Comparison of ENCODE assay signal across 17 mouse cellular contexts in the genomic region with DNA sequence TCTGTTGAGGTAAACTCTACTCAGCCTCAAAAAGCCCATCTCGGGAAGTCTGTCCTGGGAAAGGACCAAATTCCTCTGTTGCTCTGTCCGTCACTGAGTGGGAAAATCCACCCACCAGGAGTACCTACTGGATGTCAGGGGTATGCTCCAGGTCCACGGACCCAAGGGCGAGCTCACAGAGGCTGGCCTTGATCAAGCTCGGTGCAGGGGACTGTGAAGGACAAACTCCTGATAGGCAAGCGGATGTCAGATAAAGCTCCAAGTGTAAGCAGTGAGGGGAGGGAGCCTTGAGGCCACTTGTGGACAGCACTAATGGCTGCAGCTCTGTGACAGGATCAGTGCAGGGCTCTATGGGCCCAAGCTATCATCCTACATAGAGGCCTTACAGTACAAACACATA. TPM values are rescaled to one million over a fixed set of nuclear protein-coding genes. Genes with fewer than 3 reads are reported as not detected.
DNase-seq lines count a peak whose midpoint lies in the region; ATAC-seq lines count a peak whose summit lies in the region.
"Had no signal": no experiment of that assay in that cellular context is flagged by ENCODE, and none has a peak within 500 bp of the region (broad histone marks: within the 10 kb centered on the region; RNA-seq: fewer than 3 reads in every experiment).

No protein-coding gene starts in this region.

- H3K9ac ChIP-seq in embryonic facial prominence, embryonic 12.5 days: no peak overlapping the region
- no peak overlapping the region for H3K9ac ChIP-seq in hindbrain, embryonic 16.5 days (ENCODE audit: low read depth, low read length)
- 0 out of 2 replicates have a peak overlapping the region, but pooled peaks have one; percentile 19 for H3K9ac ChIP-seq in limb, embryonic 13.5 days
- H3K9ac ChIP-seq: stomach, embryonic 15.5 days had no signal

- no peak for ATAC-seq in embryonic facial prominence, embryonic 12.5 days (ENCODE audit: insufficient number of reproducible peaks, insufficient read depth, low FRiP score, low TSS enrichment)
- ATAC-seq in hindbrain, embryonic 16.5 days: no peak
- ATAC-seq in limb, embryonic 13.5 days (ENCODE audit: low FRiP score, low read depth): no peak
- ATAC-seq: intestine, embryonic 16.5 days had no signal

- H3K4me2 ChIP-seq in embryonic facial prominence, embryonic 12.5 days (replicated peaks): no peak overlapping the region
- no peak overlapping the region for H3K4me2 ChIP-seq in hindbrain, embryonic 16.5 days (ENCODE audit: low read length)
- H3K4me2 ChIP-seq in limb, embryonic 13.5 days (replicated peaks): no peak overlapping the region; the same call in 1 of the 2 replicates
- H3K4me2 ChIP-seq: stomach, embryonic 15.5 days had no signal

- DNase-seq in embryonic facial prominence, embryonic 10.5 days (ENCODE audit: low spot score): no peak
- DNase-seq in hindbrain, embryonic 10.5 days (ENCODE audit: low spot score): no peak
- DNase-seq in adrenal gland, postnatal 36 days: peak; percentile 55 to 72
- DNase-seq in MN1 (ENCODE audit: low spot score): no peak
- DNase-seq in spleen, postnatal 10 days (ENCODE audit: low spot score in 2 of 2): no peak
- DNase-seq: gastrocnemius, postnatal 25 days; kidney, postnatal 25 days; thymus, postnatal 25 days had no signal

- no peaks in the 10 kb centered on the region for H3K36me3 ChIP-seq in embryonic facial prominence, embryonic 12.5 days
- no peaks in the 10 kb centered on the region for H3K36me3 ChIP-seq in embryonic facial prominence, embryonic 10.5 days (replicated peaks)
- H3K36me3 ChIP-seq in hindbrain, embryonic 10.5 days: no peaks in the 10 kb centered on the region
- H3K36me3 ChIP-seq in hindbrain, embryonic 16.5 days (ENCODE audit: control insufficient read depth, insufficient read depth, low read length): no peaks in the 10 kb centered on the region
- H3K36me3 ChIP-seq in limb, embryonic 13.5 days: no peaks in the 10 kb centered on the region
- H3K36me3 ChIP-seq: G1E; stomach, embryonic 15.5 days had no signal

- WGBS in embryonic facial prominence, embryonic 12.5 days: 71% methylated on average over 6 of the region's 6 CpGs
- WGBS in embryonic facial prominence, embryonic 10.5 days: 69% methylated on average over 6 of the region's 6 CpGs
- 82% methylated on average over 6 of the region's 6 CpGs for WGBS in hindbrain, embryonic 10.5 days
- 77% methylated on average over 6 of the region's 6 CpGs for WGBS in hindbrain, embryonic 16.5 days
- 76% methylated on average over 6 of the region's 6 CpGs for WGBS in limb, embryonic 13.5 days

- no peaks in the 10 kb centered on the region for H3K9me3 ChIP-seq in embryonic facial prominence, embryonic 12.5 days
- no peaks in the 10 kb centered on the region for H3K9me3 ChIP-seq in embryonic facial prominence, embryonic 10.5 days
- H3K9me3 ChIP-seq in hindbrain, embryonic 10.5 days: no peaks in the 10 kb centered on the region
- no peaks in the 10 kb centered on the region for H3K9me3 ChIP-seq in hindbrain, embryonic 16.5 days (ENCODE audit: control insufficient read depth, low read length)
- no peaks in the 10 kb centered on the region for H3K9me3 ChIP-seq in limb, embryonic 13.5 days
- H3K9me3 ChIP-seq: G1E; stomach, embryonic 15.5 days had no signal

- peak overlapping the region; percentile 43; the same call in 1 of the 2 replicates for H3K27ac ChIP-seq in embryonic facial prominence, embryonic 12.5 days
- H3K27ac ChIP-seq in embryonic facial prominence, embryonic 10.5 days (replicated peaks): no peak overlapping the region
- H3K27ac ChIP-seq in hindbrain, embryonic 10.5 days: 0 out of 2 replicates have a peak overlapping the region, but pooled peaks have one; percentile 6
- no peak overlapping the region for H3K27ac ChIP-seq in hindbrain, embryonic 16.5 days (ENCODE audit: low read depth, low read length)
- peak overlapping the region; percentile 61 for H3K27ac ChIP-seq in limb, embryonic 13.5 days
- H3K27ac ChIP-seq: macrophage; stomach, embryonic 15.5 days had no signal

- no peak overlapping the region for H3K4me3 ChIP-seq in embryonic facial prominence, embryonic 12.5 days
- H3K4me3 ChIP-seq in embryonic facial prominence, embryonic 10.5 days: no peak overlapping the region
- no peak overlapping the region for H3K4me3 ChIP-seq in hindbrain, embryonic 10.5 days
- H3K4me3 ChIP-seq in hindbrain, embryonic 16.5 days (ENCODE audit: low read length): no peak overlapping the region
- H3K4me3 ChIP-seq in limb, embryonic 13.5 days: no peak overlapping the region
- H3K4me3 ChIP-seq: stomach, embryonic 15.5 days had no signal

- no peaks in the 10 kb centered on the region for H3K27me3 ChIP-seq in embryonic facial prominence, embryonic 12.5 days
- H3K27me3 ChIP-seq in embryonic facial prominence, embryonic 10.5 days (replicated peaks; ENCODE audit: low read depth, poor library complexity, severe bottlenecking): peaks cover 15% of the 10 kb centered on the region; the same call in 1 of the 2 replicates
- peaks cover 4% of the 10 kb centered on the region for H3K27me3 ChIP-seq in hindbrain, embryonic 10.5 days (ENCODE audit: insufficient read depth, poor library complexity, severe bottlenecking)
- no peaks in the 10 kb centered on the region for H3K27me3 ChIP-seq in hindbrain, embryonic 16.5 days (replicated peaks; ENCODE audit: control insufficient read depth, insufficient read depth, low read length)
- H3K27me3 ChIP-seq in limb, embryonic 13.5 days: no peaks in the 10 kb centered on the region
- H3K27me3 ChIP-seq: stomach, embryonic 15.5 days had no signal

- peaks cover 66% of the 10 kb centered on the region for H3K4me1 ChIP-seq in embryonic facial prominence, embryonic 12.5 days
- peaks cover 70% of the 10 kb centered on the region for H3K4me1 ChIP-seq in embryonic facial prominence, embryonic 10.5 days
- H3K4me1 ChIP-seq in hindbrain, embryonic 10.5 days (replicated peaks): peaks cover 79% of the 10 kb centered on the region
- peaks cover 52% of the 10 kb centered on the region for H3K4me1 ChIP-seq in hindbrain, embryonic 16.5 days (ENCODE audit: control insufficient read depth, insufficient read depth, low read depth, low read length)
- peaks cover 89% of the 10 kb centered on the region for H3K4me1 ChIP-seq in limb, embryonic 13.5 days

RNA-seq across cellular contexts. Expression of a gene that starts 23.4 kb away (rescaled TPM):
- 8.7 and 11.9 TPM in 2 replicates for polyA plus RNA-seq in embryonic facial prominence, embryonic 12.5 days (2016; fragmentation: Nextera tagmentation; extraction: Ambion mirVana)
- 2.9 and 3.3 TPM in 2 replicates for polyA plus RNA-seq in embryonic facial prominence, embryonic 10.5 days (2016; fragmentation: Nextera tagmentation; extraction: Ambion mirVana)
- polyA plus RNA-seq in hindbrain, embryonic 10.5 days (2016; fragmentation: Nextera tagmentation; extraction: Ambion mirVana): 3.9 and 6.8 TPM in 2 replicates
- 5.9 and 6.2 TPM in 2 replicates for polyA plus RNA-seq in hindbrain, embryonic 16.5 days (2015; fragmentation: Nextera tagmentation; extraction: Ambion mirVana)
- total RNA-seq in adrenal gland, postnatal 36 days (2021): 10 to 100 TPM; 58.7 to 97.3 TPM
- polyA plus RNA-seq in limb, embryonic 13.5 days (2015; fragmentation: Nextera tagmentation; extraction: Ambion mirVana): 5.2 and 7.5 TPM in 2 replicates
- polyA plus RNA-seq: G1E, macrophage had no signal

RNA-seq across cellular contexts. Expression of a gene that starts 41.1 kb away (rescaled TPM):
- 0.31 TPM in 1 of 2 replicates, not detected in the other for polyA plus RNA-seq in embryonic facial prominence, embryonic 12.5 days (2016; fragmentation: Nextera tagmentation; extraction: Ambion mirVana)
- polyA plus RNA-seq in embryonic facial prominence, embryonic 10.5 days (2016; fragmentation: Nextera tagmentation; extraction: Ambion mirVana): not detected in 2 replicates
- 0.50 TPM in 1 of 2 replicates, not detected in the other for polyA plus RNA-seq in hindbrain, embryonic 10.5 days (2016; fragmentation: Nextera tagmentation; extraction: Ambion mirVana)
- 0.43 and 0.55 TPM in 2 replicates for polyA plus RNA-seq in hindbrain, embryonic 16.5 days (2015; fragmentation: Nextera tagmentation; extraction: Ambion mirVana)
- total RNA-seq in adrenal gland, postnatal 36 days (2021): not detected
- 1.8 and 3.3 TPM in 2 replicates for polyA plus RNA-seq in limb, embryonic 13.5 days (2015; fragmentation: Nextera tagmentation; extraction: Ambion mirVana)
- total RNA-seq: gastrocnemius, postnatal 25 days; left cerebral cortex, adult 18-20 months had no signal
- polyA plus RNA-seq: cortical plate, adult 2 months; G1E; macrophage had no signal

RNA-seq across cellular contexts. Expression of a gene that starts 44.1 kb away (rescaled TPM):
- polyA plus RNA-seq in embryonic facial prominence, embryonic 12.5 days (2016; fragmentation: Nextera tagmentation; extraction: Ambion mirVana): not detected in 2 replicates
- not detected in 2 replicates for polyA plus RNA-seq in embryonic facial prominence, embryonic 10.5 days (2016; fragmentation: Nextera tagmentation; extraction: Ambion mirVana)
- polyA plus RNA-seq in hindbrain, embryonic 10.5 days (2016; fragmentation: Nextera tagmentation; extraction: Ambion mirVana): not detected in 2 replicates
- 0.19 and 2.1 TPM in 2 replicates for polyA plus RNA-seq in hindbrain, embryonic 16.5 days (2015; fragmentation: Nextera tagmentation; extraction: Ambion mirVana)
- total RNA-seq in adrenal gland, postnatal 36 days (2021): 1 to 10 TPM; 2.8 to 3.2 TPM
- polyA plus RNA-seq in limb, embryonic 13.5 days (2015; fragmentation: Nextera tagmentation; extraction: Ambion mirVana): 1.1 and 2.1 TPM in 2 replicates
- total RNA-seq: left cerebral cortex, adult 18-20 months had no signal
- polyA plus RNA-seq: G1E, macrophage had no signal

RNA-seq across cellular contexts. Expression of a gene that starts 44.2 kb away (rescaled TPM):
- polyA plus RNA-seq in embryonic facial prominence, embryonic 12.5 days (2016; fragmentation: Nextera tagmentation; extraction: Ambion mirVana): 0.13 and 0.22 TPM in 2 replicates
- 0.33 TPM in 1 of 2 replicates, not detected in the other for polyA plus RNA-seq in embryonic facial prominence, embryonic 10.5 days (2016; fragmentation: Nextera tagmentation; extraction: Ambion mirVana)
- 1.2 and 2.8 TPM in 2 replicates for polyA plus RNA-seq in hindbrain, embryonic 10.5 days (2016; fragmentation: Nextera tagmentation; extraction: Ambion mirVana)
- polyA plus RNA-seq in hindbrain, embryonic 16.5 days (2015; fragmentation: Nextera tagmentation; extraction: Ambion mirVana): 1.4 and 1.9 TPM in 2 replicates
- total RNA-seq in adrenal gland, postnatal 36 days (2021): not detected
- polyA plus RNA-seq in limb, embryonic 13.5 days (2015; fragmentation: Nextera tagmentation; extraction: Ambion mirVana): not detected in 2 replicates
- total RNA-seq: G1E; gastrocnemius, postnatal 25 days had no signal
- polyA plus RNA-seq: G1E; intestine, embryonic 16.5 days; macrophage had no signal

Comparison
In these comparisons a context has a peak if more than half of its experiments do, and no peak if none do; other contexts are left out.
1. H3K27ac ChIP-seq: peak in embryonic facial prominence, embryonic 12.5 days (single experiment), hindbrain, embryonic 10.5 days (single experiment) and limb, embryonic 13.5 days (single experiment); none in embryonic facial prominence, embryonic 10.5 days (single experiment) and hindbrain, embryonic 16.5 days (single experiment).
2. DNase-seq: peak in adrenal gland, postnatal 36 days (2 of 2); none in embryonic facial prominence, embryonic 10.5 days (single experiment), hindbrain, embryonic 10.5 days (single experiment), MN1 (single experiment) and spleen, postnatal 10 days (0 of 2).